Mouse (Mus musculus) lung, adult 2 months (tissue): ENCODE measurements around the gene Ap1g2. TPM values are rescaled to one million over a fixed set of nuclear protein-coding genes. Genes with fewer than 3 reads are reported as not detected.

Source experiments
- DNase-seq: peaks from one replicate; pipeline ENCODE4 v3.0.0; 2022
- H3K4me1 ChIP-seq: fragments of 200-500 bp; 2 replicates; pipeline ENCODE4 v1.6.1; 2011; ENCODE audit warnings: low read length; ENCODE audit not compliant: control insufficient read depth, insufficient read depth
- H3K4me3 ChIP-seq: fragments of 200-500 bp; replicated peaks from 2 replicates; pipeline ENCODE3; 2011; ENCODE audit warnings: low read depth, mild to moderate bottlenecking, control low read depth, low read length; ENCODE audit errors: extremely low read depth
- CTCF ChIP-seq: fragments of 200-500 bp; IDR thresholded peaks from 2 replicates; pipeline ENCODE4 v1.5.1; 2011; ENCODE audit warnings: mild to moderate bottlenecking, low read length, control low read depth; ENCODE audit not compliant: insufficient read depth
- POLR2A ChIP-seq: fragments of 200-500 bp; IDR thresholded peaks from 2 replicates; pipeline ENCODE4 v1.6.1; 2011; ENCODE audit warnings: low read depth, mild to moderate bottlenecking, control low read depth, low read length, borderline replicate concordance; ENCODE audit errors: extremely low read depth
- WGBS: fragments of 180-500 bp; shearing (Covaris S2); methylation state at CpG from one replicate; pipeline ENCODE4 v1.1.7; 2018; 5-methylcytosine and 5-hydroxymethylcytosine counted together
- polyA plus RNA-seq: library from polyadenylated mRNA; depleted of rRNA; stranded (reverse); fragments of >200 nt; gene quantifications from 2 replicates; pipeline ENCODE4 v1.2.3, GENCODE M21; 2012

The Ap1g2 gene
- polyA plus RNA-seq, 1 experiment = 30.8 TPM

DNA sequence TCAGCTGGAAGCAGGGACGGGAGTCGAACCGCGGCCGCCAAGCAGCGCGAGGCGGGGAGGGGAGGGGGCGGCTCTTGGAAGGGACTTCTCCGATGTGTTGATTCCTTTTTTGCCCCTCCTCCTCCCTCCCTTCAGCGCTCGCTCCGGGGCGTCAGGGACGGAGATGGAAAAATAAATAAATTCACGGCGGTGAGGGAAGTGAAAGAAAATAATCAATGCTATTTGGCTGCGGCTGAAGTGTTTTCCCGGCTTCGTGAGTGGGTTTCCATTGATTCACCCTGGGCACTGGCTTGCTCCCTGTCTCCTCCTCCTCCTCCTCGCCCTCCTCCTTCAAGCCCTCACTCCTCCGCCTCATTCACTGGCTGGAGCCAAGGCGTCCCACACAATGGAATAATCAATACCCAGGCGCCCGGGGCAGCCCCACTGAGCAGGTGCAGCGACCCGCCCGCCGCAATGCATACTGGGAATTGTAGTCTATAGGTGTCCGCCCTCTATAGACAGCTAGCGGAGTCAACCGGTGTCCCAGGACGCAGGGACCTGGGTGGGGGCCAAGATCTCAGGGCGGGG lies 14.3 kb downstream of the Ap1g2 start, which contains the start of gene Zfhx2:
Gene Zfhx2 (minus strand): TSS at position 314 of the 567 bp plus-strand sequence.
- 1% methylated on average over 34 of the region's 34 CpGs for WGBS
- Histone ChIP-seq H3K4me1 (peaks cover 2% of the 10 kb centered on the region; the same call in 1 of the 2 replicates), H3K4me3 (peak within 1 kb of the TSS; percentile 93)
- TF ChIP-seq POLR2A (peak; percentile 28; the same call in 1 of the 2 replicates), CTCF (no peak)
- DNase-seq = peak; percentile 89

DNA sequence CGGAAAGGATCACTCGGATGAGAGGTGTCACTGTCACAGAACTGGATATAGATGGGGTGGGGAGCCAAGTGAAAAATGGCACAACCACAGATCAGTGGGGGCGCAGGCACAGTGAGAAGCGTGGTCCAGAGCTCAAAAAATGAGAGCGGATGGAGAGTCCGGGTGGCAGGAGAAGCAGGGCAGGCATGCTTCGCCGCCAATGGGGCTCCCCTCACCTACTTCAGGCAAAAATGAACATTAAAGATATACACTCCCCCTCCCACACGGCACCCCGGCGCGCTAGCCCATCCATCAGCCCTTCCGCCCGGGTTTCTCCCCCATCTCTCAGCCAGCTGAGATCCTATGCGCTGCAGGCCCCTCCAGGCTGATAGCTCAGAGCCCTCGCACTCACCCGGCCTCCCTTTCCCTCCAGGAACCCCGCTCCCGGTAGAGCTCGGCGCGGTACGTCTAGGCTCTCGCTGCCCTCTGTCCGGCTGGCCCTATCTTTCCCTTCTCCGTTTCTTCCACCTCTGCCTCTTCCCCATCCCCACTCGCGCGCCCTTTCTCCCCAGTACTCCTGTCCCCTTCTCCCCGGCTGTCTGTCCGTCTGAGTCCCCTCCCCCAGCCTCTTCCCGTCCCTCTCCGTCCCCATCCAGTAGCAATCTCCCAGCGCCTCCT lies 15.1 kb downstream of the Ap1g2 start:
- DNase-seq = peak; percentile 34
- 11% methylated on average over 34 of the region's 34 CpGs for WGBS
- Histone ChIP-seq H3K4me1 (peaks cover 2% of the 10 kb centered on the region; the same call in 1 of the 2 replicates), H3K4me3 (peak overlapping the region; percentile 93)
- TF ChIP-seq CTCF (no peak), POLR2A (no peak)

DNA sequence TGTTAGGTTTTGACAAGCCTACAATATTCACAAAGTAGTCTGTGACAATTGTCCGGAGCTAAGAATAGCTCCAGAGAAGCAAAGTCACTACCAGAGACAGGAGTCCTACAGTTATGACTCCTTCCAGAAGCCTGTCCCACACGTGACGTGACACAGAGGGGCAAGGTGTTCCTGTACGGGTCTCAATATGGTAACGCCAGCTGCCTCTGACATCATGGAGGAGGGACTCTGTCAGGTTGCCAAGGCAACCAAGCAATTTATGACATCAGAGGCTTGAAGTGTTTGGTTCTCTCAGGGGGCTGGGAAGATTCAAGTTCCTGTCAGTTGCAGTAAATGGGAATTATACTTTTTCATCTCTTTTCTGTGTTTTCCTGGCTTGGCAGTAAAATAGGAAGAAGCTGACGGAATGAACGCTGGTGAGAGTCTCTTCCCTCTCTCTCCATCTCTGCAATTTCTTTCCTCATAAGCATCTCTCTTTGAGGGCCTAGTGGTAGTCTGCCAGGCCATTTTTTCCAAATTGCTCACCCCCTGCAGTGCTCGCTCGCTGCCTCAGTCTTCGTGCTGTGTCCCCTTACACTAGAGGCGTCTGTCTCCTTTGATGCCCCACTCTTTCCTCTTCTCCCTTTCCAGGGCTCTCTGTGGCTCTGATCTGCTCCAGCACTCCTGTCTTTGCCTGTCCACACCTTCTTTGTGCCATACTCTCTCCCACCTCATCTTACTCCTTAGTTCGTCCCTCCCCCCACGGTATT lies 17.0 kb downstream of the Ap1g2 start:
- TF ChIP-seq POLR2A (no peak), CTCF (no peak)
- Histone ChIP-seq H3K4me1 (no peaks in the 10 kb centered on the region; the same call in 1 of the 2 replicates), H3K4me3 (no peak overlapping the region)
- no peak for DNase-seq
- 62% methylated on average over 13 of the region's 13 CpGs for WGBS

DNA sequence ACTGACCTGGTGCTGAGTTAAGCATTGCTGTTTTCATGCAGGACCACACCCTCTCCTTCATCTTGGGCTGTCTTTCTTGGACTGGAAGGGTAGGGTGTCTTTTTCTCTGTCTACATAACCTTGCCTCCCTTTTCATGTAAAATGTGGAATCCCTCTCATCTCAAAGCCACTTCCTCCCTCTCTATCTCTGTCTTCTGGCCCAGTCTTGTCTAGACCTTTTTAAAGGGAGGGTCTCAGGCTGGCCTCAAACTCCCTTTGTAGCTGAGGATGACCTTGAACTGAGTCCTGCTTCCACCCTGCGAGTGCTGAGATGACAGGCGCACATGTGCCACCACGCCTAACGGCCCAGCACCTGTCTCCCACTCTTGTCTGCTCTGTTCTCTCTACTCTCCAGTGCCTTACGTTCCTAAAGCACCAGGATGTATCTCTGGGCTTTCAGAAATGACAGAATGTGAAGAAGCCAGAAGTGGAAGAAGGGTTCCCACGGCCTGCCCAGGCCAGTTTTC lies 20.3 kb downstream of the Ap1g2 start:
- no peaks in the 10 kb centered on the region; the same call in 1 of the 2 replicates for H3K4me1 ChIP-seq
- no peak for DNase-seq
- H3K4me3 ChIP-seq = no peak overlapping the region
- WGBS = 91% methylated on average over 6 of the region's 6 CpGs
- no peak for TF ChIP-seq POLR2A
- no peak for TF ChIP-seq CTCF

GRCm38 (mm10) chr14:55085324-55086008 lies 20.9 kb downstream of the Ap1g2 start:
- 74% methylated on average over 9 of the region's 9 CpGs for WGBS
- DNase-seq = no peak
- Histone ChIP-seq H3K4me1 (no peaks in the 10 kb centered on the region), H3K4me3 (no peak overlapping the region)
- TF ChIP-seq CTCF = no peak
- no peak for TF ChIP-seq POLR2A

- TF ChIP-seq CTCF (no peak), POLR2A (no peak)
- Histone ChIP-seq H3K4me3 (no peak overlapping the region), H3K4me1 (no peaks in the 10 kb centered on the region)
- DNase-seq = no peak
- 64% methylated on average over 6 of the region's 6 CpGs for WGBS
These were observed 22.9 kb downstream of the Ap1g2 start for GRCm38 (mm10) chr14:55083481-55083880.

DNA sequence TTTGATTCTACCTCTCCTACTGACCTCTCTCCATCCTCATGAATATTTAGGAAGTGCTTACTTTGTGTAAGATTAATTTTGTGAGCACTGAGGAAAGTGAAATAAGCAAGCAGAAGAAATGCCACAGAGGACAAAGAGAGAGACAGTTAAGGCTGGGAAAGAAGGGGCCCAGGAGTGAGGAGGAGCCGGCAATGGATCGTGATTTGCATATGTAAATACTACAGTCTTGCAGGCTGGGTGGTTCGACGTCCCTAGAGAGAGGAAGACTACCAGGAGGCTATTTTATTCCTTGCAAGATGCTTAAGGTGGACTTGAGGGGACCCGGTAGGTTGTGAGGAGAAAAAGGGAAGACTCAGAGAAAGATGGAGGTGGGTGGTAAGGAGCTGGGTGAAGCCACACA lies 25.3 kb downstream of the Ap1g2 start:
- no peak overlapping the region for H3K4me3 ChIP-seq
- H3K4me1 ChIP-seq = no peaks in the 10 kb centered on the region
- no peak for DNase-seq
- 42% methylated on average over 5 of the region's 5 CpGs for WGBS
- TF ChIP-seq POLR2A (no peak), CTCF (no peak)

- Histone ChIP-seq H3K4me1 (no peaks in the 10 kb centered on the region), H3K4me3 (no peak overlapping the region)
- WGBS = 23% methylated on average over 8 of the region's 8 CpGs
- TF ChIP-seq CTCF (peak; percentile 91), POLR2A (no peak)
- DNase-seq = peak; percentile 59
These were observed 27.0 kb downstream of the Ap1g2 start for GRCm38 (mm10) chr14:55079214-55079970.
